Mouse (Mus musculus) left cerebral cortex, postnatal 36 days (tissue): ENCODE measurements around the gene Zglp1. TPM values are rescaled to one million over a fixed set of nuclear protein-coding genes. Genes with fewer than 3 reads are reported as not detected.
"Not testable (repeated sequence)": the region's sequence is repeated elsewhere in the genome, so short reads cannot be mapped to it uniquely, and the experiment has no call there.

Source experiments
- DNase-seq, 2 experiments: peaks; one replicate each; pipeline ENCODE4 v3.0.0; 2021 to 2022; ENCODE audit warnings: low spot score in 2 of 2, mixed read lengths in 1 of 2
- intact Hi-C: fragments of 180-260 bp; cut with DNase I; formaldehyde crosslinking; loops from one replicate; pipeline ENCODE4 v1.15.1; 2025
- total RNA-seq, 2 experiments: library from RNA; stranded (reverse); gene quantifications; 2 replicates each; pipeline ENCODE4 v1.2.3; 2021

Gene Zglp1
- total RNA-seq, 2 experiments from 2014 or later = not detected

- no peak for DNase-seq
- intact Hi-C loops = no loop called here
Measured at GRCm38 (mm10) chr9:21074173-21074572, 7.3 kb upstream of the Zglp1 start.

DNA sequence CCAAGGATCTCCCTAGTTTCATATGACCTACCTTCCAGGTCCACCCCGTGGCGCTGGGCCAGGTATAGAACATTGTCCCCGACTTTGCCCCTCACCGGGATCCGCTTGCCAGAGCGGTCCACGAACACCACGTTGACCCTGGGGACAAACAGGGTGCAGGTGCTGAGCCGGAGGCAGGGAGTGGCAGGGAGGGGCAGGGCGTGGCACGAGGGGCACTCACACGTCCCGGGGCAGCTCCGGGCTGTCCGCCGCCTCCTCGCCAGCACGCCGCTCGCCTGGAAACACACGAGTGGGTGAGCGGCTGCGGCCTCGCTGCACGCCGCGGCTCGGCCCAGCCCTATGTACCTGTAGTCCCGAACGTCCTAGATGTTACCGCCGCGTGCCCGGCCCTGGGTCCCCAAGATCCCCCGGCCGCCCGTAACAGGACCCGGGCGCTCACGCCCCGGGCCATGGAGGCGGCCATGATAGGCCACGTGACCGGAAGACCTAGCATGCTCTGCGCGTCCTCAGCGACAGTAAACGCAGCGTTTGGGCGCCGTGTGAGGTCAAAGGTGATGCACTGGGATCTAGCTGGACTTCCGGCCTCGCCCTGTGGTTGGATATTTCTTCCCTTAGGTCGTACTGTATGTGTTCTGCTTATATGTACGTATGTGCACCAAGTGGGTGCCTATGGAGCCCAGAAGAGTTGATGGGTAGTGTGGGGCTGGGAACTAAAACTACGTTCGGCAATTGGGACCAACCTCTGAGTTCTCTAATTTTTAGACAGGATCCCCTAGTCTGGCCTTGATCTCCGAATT, 6.3 kb upstream of the Zglp1 start, which contains the start of the genes Gm49373 and Fdx1l:
TSS of gene Gm49373 (minus strand) at position 53 of the 797 bp plus-strand sequence.
TSS of gene Fdx1l (minus strand) at position 571 of the 797 bp plus-strand sequence.
- intact Hi-C loops = loop anchor here (2.0 kb wide), 1 partner anchor 40 kb away; the partner anchor contains the start of gene Icam5

GRCm38 (mm10) chr9:21072641-21073040, 5.7 kb upstream of the Zglp1 start:
- peak in 1 of 2 experiments; percentile 29 for DNase-seq
- intact Hi-C loops = loop anchor here (2.0 kb wide), 1 partner anchor 40 kb away; the partner anchor contains the start of gene Icam5

More for the DNA sequence above, 6.3 kb upstream of the Zglp1 start, which contains the start of the genes Gm49373 and Fdx1l:
- peak; percentile 91 to 93 for DNase-seq

DNA sequence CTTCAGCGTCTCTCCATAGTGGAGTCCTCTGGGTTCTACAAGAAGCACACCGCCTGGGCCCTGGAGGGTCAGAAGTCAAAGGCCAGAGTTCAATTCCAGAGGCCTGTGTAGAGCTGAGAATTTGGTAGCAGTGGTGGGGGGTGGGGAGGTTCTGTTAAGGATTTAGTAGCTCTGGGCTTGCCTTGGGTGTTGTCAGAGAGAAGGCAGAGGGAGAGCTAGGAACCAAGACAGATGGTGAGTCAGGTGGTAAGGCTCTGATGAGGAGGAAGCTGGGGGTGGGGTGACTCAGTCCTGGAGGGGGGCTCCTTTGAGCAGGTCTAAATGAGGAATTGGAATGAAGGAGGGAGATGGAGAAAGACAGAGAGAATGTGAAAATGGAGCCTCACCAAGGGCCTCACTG, 4.0 kb downstream of the Zglp1 start:
- intact Hi-C loops = loop anchor here (1.0 to 2.0 kb wide), 2 partner anchors 22 to 31 kb away; partner anchors contain the start of gene Icam5

GRCm38 (mm10) chr9:21051578-21051977, 15.3 kb downstream of the Zglp1 start:
- intact Hi-C loops = no loop called here
- no peak for DNase-seq

More for the DNA sequence above, 4.0 kb downstream of the Zglp1 start:
- DNase-seq = peak; percentile 71 to 81

DNA sequence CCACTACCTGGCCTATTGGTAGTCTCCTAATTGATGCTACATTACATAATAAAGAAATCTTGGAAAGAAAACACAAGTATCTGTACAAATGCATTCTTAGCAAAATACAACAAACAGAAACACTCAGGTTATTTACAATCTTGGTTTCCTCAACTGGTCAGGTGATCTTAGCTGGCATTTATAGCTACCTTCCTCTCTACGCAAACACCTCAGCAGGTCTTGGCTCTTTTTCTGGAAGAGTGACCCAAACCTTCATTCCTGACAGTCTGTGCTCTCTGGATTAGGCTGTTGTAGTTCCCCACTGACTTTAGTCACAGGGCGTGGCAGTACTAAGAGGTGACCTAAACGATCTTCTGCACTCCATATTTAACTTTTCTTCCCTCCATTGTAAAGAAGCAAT, 21.7 kb downstream of the Zglp1 start:
- intact Hi-C loops = no loop called here
- no peak for DNase-seq

- DNase-seq, intact Hi-C loops: not testable (repeated sequence)
Measured at GRCm38 (mm10) chr9:21044785-21045184, 22.1 kb downstream of the Zglp1 start.

DNA sequence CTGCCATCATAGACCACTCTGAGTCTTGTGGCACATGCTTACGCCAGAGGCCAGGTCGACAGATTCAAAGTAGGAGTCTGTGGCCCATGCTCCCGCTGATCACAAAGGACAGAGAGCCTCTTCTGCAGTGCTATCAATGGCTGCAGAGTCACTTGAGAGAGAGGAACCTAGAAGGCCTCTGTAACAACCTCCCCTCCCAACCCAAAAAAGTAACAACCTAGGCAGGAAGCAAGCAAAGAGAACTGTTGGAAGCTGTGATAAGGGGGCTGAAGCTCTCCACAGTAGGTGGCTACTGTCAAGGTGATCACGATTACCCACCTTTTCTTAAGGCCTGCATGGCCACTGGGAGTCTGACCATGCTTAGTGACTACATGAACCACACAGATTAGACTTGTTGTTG, 23.3 kb downstream of the Zglp1 start:
- intact Hi-C loops = no loop called here
- DNase-seq = no peak

DNA sequence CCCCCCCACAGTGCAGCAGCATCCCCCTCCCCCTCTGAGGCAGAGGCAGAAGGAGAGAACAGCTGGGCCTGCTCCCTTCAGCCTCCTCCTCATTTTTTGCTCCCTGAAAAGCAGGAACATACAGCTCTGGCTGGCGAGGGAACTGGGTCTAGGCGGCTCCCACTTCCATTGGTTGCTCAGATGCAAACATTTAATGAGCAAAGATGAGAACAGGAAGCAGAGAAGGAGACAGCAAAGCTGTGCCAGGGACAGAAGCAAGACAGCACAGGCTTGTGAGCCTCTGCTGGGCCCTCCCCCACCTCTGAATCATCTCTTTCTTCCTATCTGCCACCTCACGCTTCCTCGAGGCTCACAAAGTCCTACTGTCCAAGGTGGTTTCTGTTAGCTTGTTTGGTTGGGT, 25.6 kb downstream of the Zglp1 start:
- intact Hi-C loops = loop anchor here (1.0 to 2.0 kb wide), 2 partner anchors 9 to 21 kb away; partner anchors contain the start of gene Icam5
- peak; percentile 80 to 81 for DNase-seq

GRCm38 (mm10) chr9:21039779-21040178, 27.1 kb downstream of the Zglp1 start:
- intact Hi-C loops = loop anchor here (2.0 kb wide), 1 partner anchor 23 kb away; no protein-coding TSS in a partner anchor
- no peak for DNase-seq

DNA sequence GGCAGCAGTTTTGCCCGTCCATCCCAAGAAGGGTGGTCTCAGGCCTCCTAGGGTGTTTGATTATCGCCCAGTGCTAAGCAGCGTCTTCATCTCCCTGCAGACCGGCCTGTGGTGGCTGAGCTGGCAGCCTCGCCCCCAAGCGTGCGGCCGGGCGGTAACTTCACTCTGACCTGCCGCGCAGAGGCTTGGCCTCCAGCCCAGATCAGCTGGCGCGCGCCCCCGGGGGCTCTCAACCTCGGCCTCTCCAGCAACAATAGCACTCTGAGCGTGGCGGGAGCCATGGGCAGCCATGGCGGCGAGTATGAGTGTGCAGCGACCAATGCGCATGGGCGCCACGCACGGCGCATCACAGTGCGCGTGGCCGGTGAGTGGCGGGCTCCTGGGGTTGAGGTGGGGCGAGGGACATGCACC, 29.4 kb downstream of the Zglp1 start:
- DNase-seq = peak; percentile 52 to 69
- intact Hi-C loops = no loop called here

GRCm38 (mm10) chr9:21036666-21037065, 30.2 kb downstream of the Zglp1 start:
- DNase-seq = peak; percentile 47 to 50
- intact Hi-C loops = no loop called here

- no peak for DNase-seq
- intact Hi-C loops = no loop called here
Measured at GRCm38 (mm10) chr9:21036161-21036560, 30.7 kb downstream of the Zglp1 start.

DNA sequence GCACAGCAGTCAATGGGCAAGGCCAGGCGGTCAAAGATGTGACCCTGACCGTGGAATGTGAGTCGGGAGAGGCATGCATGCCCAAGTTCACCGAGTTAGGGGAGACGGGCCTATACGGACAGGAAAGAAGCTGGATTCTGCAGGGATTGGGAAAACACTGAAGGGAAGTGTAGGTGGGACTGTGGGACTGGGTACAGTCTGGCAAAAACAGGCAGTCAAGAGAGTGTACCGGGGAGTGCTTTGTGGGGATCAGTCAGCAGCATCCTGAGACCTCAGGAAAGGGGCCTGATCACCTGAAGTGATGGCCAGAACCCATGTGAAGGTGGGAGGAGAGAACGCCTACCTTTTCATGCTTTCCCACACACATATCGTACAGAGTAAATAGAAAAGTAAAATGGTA, 31.3 kb downstream of the Zglp1 start:
- DNase-seq = peak in 1 of 2 experiments; percentile 24
- intact Hi-C loops = no loop called here

- DNase-seq = peak in 1 of 2 experiments; percentile 19
- intact Hi-C loops = loop anchor here (5.0 kb wide), 1 partner anchor 98 kb away; the partner anchor contains the start of gene Tyk2
Measured at GRCm38 (mm10) chr9:21034481-21035085, 32.3 kb downstream of the Zglp1 start.

DNA sequence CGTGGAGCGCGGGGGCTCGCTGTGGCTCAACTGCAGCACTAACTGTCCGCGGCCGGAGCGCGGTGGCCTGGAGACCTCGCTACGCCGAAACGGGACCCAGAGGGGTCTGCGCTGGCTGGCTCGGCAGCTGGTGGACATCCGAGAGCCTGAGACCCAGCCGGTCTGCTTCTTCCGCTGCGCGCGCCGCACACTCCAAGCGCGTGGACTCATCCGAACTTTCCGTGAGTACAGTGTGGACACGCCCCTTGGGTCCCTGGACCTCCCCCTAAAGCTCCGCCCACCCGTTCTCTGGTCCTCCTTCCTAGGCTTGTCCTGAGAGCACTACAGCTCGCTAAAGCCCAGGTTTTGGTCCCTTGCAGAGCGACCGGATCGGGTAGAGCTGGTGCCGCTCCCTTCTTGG, 33.8 kb downstream of the Zglp1 start:
- DNase-seq = peak; percentile 69 to 70
- intact Hi-C loops = loop anchor here (2.0 to 5.0 kb wide), 2 partner anchors 40 to 99 kb away; partner anchors contain the start of genes Fdx1l, Gm49373 and Tyk2

DNA sequence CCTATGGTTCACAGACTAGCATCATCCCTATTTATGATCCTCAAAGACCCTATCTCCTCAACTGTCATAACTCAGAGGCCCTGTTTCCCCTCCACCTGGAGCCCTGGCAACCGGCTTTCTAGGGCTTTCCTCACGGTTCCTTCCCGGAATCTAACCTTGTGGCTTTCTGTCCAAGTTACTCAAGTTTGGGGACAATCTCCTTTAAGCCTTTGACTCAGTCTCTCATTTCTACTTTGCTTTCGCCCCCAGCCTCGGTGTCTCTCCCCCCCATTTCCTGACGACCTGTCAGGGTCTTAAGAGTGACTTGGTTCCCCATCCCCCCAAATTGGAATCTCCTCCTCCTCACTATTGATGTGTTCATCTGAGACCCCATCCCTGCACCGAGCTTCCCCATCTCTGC, 34.4 kb downstream of the Zglp1 start:
- DNase-seq = no peak
- intact Hi-C loops = loop anchor here (1.0 to 5.0 kb wide), 4 partner anchors 9 to 100 kb away; partner anchors contain the start of genes Fdx1l, Gm49373 and Tyk2

GRCm38 (mm10) chr9:21031896-21032351, 35.0 kb downstream of the Zglp1 start, which contains the start of gene Icam5:
TSS of gene Icam5 (plus strand) at chr9:21032073.
- intact Hi-C loops = loop anchor here (1.0 to 5.0 kb wide), 4 partner anchors 9 to 100 kb away; partner anchors contain the start of genes Fdx1l, Gm49373 and Tyk2
- no peak for DNase-seq

DNA sequence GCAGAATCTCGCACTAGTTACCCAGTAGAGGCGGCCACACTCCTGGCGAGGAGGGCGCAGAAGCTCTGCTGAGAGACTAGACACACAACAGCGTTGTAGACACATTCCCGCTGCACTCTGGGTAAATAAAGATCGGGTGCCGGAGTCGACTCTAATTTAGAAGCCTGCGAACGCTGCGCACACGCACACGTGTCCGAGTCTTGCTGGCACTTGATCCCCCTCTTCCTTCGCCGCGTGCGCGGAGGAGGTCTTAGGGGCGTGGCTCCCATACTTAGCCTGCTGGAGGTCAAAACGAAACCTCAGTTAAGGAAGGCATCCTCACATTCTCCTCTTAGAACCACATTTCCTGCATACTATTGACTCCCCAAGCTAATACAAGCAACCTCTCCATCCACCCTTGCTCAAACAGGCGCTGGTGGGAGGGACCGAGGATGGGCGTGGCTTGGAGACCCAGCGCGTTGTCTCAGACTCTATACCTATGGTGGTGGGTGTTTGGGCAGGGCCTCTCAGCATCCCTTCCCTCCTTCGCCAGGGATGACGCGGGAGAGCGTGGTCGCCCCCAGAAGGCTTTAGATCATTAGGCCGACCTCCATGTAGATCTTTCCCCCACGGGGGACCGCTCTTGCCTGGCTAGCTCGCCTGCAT, 35.5 kb downstream of the Zglp1 start:
- DNase-seq = peak; percentile 88 to 90
- intact Hi-C loops = loop anchor here (5.0 kb wide), 1 partner anchor 101 kb away; the partner anchor contains the start of gene Tyk2
